Mouse (Mus musculus): ENCODE measurements around the gene Klhl13.

- TF ChIP-seq CTCF (IDR thresholded peaks at IDR 0.05; ENCODE audit: insufficient read depth, low read length) (no peak), POLR2A (IDR thresholded peaks at IDR 0.05; ENCODE audit: borderline replicate concordance, extremely low read depth, low read depth, low read length) (no peak)
Measured at GRCm38 (mm10) chrX:23350083-23350482, 14.8 kb downstream of the Klhl13 start.
